Mouse (Mus musculus): ENCODE measurements around the gene Cotl1.
A peak's percentile ranks its signal among the peaks of the same experiment; 100 is the strongest.

Cotl1 gene

DNA sequence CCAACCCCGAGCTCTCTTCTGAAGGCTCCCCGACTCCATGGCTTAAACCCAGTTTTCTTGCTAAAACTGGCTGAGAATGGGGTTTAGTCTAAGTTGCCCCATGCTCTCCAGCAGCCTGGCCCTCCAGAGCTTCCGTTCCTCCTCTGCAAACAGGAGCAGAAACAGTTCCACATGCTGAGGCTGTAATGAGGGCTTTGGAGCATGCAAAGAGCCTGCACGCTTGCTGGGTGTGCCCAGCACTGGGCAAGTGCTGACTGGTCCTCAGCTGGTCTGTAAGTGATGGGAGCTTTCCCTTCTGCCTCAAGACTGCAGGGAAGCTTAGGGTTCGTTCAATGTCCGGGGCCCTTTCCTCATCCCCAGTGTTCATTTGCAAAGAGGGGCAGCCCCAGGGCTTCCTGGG lies 24.1 kb downstream of the Cotl1 start:
- no peak for DNase-seq

- DNase-seq: no peak
Measured at GRCm38 (mm10) chr8:119812650-119813431, 27.5 kb downstream of the Cotl1 start.

GRCm38 (mm10) chr8:119811925-119812324 lies 28.4 kb downstream of the Cotl1 start:
- no peak for DNase-seq

GRCm38 (mm10) chr8:119810953-119811499 lies 29.3 kb downstream of the Cotl1 start:
- DNase-seq: no peak

GRCm38 (mm10) chr8:119810127-119810868 lies 30.0 kb downstream of the Cotl1 start:
- peak in 1 of 2 experiments; percentile 50 for DNase-seq

- no peak for DNase-seq
Measured at GRCm38 (mm10) chr8:119809620-119810019, 30.7 kb downstream of the Cotl1 start.

DNA sequence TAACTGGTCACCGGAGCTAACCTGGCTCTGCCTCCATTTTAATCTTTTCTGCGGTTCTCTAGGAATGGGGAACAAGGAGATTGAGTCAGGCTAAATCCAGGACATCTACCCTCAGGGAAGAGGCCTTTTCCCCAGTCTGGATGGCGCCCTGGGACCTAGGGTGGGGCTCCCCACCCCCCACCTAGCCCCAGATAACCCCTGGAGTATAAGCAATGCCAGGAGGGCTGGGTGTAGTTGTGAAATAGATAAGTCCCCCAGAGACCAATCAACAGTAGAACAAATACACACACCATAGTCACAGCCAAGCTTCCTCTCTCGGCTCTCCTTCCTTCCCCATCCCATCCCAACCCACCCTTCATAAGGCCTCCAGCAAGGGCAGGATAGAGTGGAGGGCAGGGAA lies 32.7 kb downstream of the Cotl1 start:
- DNase-seq: no peak

- DNase-seq: peak; percentile 76 to 83
Measured at GRCm38 (mm10) chr8:119806422-119807263, 33.7 kb downstream of the Cotl1 start.

GRCm38 (mm10) chr8:119805275-119805674 lies 35.1 kb downstream of the Cotl1 start:
- DNase-seq: no peak

GRCm38 (mm10) chr8:119802592-119802991 lies 37.8 kb downstream of the Cotl1 start:
- DNase-seq: no peak

DNA sequence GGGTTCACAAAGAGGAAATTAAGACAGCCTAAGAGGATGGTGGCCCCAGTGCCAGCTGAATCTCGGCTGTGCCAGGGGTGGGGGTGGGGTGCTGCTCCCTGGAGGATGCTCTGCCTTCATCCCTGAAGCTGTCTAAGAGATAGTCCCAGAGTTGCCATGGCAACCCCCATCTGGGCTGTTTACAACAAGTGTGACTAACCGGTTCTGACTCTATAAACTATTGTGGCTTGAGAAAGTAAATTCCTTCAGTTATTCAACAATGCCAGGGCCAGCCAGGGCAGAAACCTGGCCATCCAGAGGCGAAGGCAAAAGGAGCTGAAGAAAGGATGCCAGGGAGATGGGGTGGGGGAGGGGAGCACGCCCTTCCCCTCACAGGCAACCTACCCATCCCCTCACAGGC lies 39.2 kb downstream of the Cotl1 start:
- DNase-seq: no peak

GRCm38 (mm10) chr8:119798965-119799264 lies 41.4 kb downstream of the Cotl1 start:
- DNase-seq: no peak

- DNase-seq: peak in 1 of 2 experiments; percentile 46
Measured at GRCm38 (mm10) chr8:119798170-119798964, 42.0 kb downstream of the Cotl1 start.

- no peak for DNase-seq
Measured at GRCm38 (mm10) chr8:119795651-119796050, 44.7 kb downstream of the Cotl1 start.

DNA sequence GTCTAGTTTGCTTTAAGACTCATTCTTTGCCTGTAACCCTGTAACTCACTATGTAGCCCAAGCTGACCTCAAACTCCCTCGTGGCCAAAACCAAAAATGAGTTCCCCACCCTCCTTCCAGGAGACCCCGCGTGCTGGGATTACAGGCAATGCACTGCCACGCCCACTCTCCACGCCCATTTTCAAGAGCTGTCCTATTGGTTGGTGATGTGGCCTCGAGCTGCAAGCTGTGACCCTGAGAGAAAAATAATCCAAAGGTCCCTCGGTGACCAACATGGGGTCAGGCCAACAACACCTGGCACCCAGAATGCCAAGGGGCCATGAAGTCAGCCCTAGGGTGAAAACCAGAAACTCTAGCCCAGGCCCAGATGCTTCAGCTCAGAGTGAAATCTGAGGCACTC lies 45.7 kb downstream of the Cotl1 start:
- DNase-seq: no peak

DNA sequence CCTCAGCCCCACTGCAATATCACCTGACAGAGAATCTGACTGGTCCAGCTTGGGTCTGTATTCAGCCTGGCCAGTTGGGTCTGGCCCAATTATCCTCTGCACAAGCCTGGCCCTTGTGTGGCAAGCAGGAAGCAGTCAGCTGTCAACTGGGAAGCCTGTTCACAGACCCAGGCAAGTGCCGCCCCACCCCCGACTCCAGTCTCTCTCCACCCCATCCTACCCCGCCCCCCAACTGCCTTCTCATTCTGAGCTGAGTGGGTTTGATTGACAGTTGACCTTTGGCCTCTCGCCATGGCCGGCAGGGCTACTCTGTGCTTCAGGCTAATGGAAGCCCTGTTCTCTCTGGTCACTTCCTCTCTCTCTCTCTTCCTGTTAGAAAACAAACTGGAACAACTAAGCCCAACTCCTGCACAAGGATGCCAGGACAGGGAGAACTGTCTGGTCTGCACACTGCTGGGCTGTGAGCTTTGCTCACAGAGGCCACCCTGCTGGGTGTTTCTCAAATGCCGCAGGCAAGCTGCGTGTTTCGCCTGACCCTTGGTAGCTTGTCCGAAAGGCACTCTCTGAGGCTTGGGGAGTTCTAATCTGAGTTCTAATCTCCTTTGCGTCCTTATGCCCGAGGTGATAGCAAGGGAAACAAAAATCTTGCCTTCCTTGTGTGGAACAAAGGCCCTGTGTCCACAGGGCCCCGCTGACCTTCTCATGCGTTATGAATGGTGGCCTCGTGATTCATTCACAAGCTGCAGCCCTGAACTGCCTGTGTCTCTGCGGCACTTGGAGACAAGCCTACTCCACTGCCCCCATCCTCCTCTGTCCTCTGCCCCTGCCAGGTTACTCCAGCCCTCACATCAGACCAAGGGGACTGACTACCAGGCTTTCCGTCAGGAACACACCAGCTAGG lies 48.3 kb downstream of the Cotl1 start:
- DNase-seq: peak in 1 of 2 experiments; percentile 62

DNA sequence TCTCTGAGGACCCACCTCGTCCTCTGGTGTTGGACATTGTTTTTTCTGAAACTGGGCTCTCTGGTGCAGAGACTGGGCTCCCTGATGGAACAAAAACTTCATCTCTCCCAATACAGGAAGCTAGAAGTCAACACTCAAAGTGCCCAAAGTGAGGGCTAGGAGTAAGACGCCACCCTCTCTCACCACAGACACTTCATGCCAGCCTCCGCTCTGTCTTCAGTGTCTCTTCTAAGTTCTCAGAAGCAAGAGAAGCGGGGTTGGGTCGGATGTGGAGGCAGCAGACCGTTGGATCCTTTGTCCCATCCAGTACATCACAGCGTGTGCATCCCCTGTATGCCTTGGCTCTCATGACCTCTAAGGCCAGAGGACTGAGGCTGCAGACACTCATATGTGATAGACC lies 50.8 kb downstream of the Cotl1 start:
- DNase-seq: no peak

DNA sequence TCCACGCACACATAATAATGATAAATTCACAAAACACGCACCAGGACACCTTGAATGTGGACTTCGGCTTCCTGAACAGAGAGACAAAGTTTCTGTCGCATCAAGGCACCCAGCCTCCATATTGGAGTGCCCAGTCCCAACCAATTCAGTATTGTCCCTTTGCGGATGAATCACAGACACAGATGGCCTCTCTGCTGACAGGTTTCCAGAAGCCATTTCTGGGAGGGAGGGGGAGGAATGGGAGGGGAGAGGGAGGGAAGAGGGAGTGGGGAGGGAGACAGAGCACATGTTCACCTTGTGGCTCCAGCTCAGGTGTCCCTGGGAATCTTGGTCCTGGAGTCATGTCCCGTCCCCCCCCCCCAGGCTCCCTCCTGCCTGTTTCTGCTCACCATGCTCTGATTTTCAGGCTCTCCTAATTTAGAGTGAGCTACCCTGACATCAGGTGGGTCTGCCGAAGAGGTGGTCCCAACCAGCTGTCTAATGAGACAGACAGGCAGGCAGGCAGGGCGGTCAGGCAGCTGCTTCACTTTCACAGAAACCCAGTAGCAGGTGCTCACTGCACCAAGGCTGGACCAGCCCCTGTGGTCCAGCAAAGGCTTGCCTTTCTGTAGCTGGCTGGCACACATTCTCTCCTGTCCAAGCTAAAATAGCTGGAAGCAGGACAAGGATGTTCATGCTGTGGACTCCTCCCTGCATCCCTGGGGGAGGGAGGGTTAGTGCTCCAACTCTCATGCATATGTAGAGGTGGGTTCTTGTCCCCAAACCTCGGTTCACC lies 51.5 kb downstream of the Cotl1 start:
- DNase-seq: peak; percentile 68 to 81

- DNase-seq: no peak
Measured at GRCm38 (mm10) chr8:119787341-119787740, 53.0 kb downstream of the Cotl1 start.

DNA sequence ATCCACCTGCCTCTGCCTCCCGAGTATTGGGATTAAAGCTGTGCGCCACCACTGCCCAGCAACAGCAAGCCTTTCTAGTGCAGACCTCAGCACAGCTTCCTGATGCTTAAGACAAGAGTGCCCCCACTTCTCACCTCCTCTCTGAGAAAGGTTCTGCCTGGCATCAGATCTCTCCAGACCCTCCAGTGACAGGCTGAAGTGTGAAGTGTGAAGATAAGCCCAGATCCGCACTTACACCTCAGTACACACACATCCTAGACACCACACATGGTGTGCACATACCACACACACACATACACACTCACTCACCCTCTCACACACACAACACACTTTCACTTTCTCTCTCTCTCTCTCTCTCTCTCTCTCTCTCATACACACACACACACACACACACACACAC lies 53.5 kb downstream of the Cotl1 start:
- no peak for DNase-seq

Data from cerebellum, postnatal 25 days (tissue).